Mouse (Mus musculus) heart, embryonic 16.5 days (tissue): Measurements from ENCODE around the gene Fcmr. TPM values are rescaled to one million over a fixed set of nuclear protein-coding genes. Genes with fewer than 3 reads are reported as not detected.

Source experiments
- ATAC-seq: fragments of 200-750 bp; cut with Nextera tagmentation; replicated peaks from 2 replicates; pipeline ENCODE4 v1.8.0; 2017; ENCODE audit warnings: moderate number of reproducible peaks; ENCODE audit not compliant: insufficient read depth, low FRiP score; ENCODE audit errors: extremely low read depth
- H3K27ac ChIP-seq: fragments of 300-500 bp; sonication (generic); 2 replicates; pipeline ENCODE4 v1.5.1; 2014; ENCODE audit warnings: mild to moderate bottlenecking, low read length, control low read depth, moderate library complexity
- H3K27me3 ChIP-seq: fragments of 300-500 bp; sonication (generic); 2 replicates; pipeline ENCODE4 v1.6.1; 2014; ENCODE audit warnings: low read length, mixed read lengths; ENCODE audit not compliant: control insufficient read depth, insufficient read depth
- H3K36me3 ChIP-seq: fragments of 300-500 bp; sonication (generic); 2 replicates; pipeline ENCODE4 v1.6.1; 2014; ENCODE audit not compliant: control insufficient read depth, insufficient read depth
- H3K4me1 ChIP-seq: fragments of 300-500 bp; sonication (generic); 2 replicates; pipeline ENCODE4 v1.6.1; 2014; ENCODE audit warnings: low read length, mixed read lengths; ENCODE audit not compliant: control insufficient read depth, insufficient read depth
- H3K4me2 ChIP-seq: fragments of 300-500 bp; sonication (generic); 2 replicates; pipeline ENCODE4 v1.6.1; 2014; ENCODE audit warnings: low read depth, mild to moderate bottlenecking, control low read depth, low read length
- H3K4me3 ChIP-seq: fragments of 300-500 bp; sonication (generic); 2 replicates; pipeline ENCODE4 v1.5.1; 2014; ENCODE audit warnings: mild to moderate bottlenecking, control low read depth, low read length
- H3K9ac ChIP-seq: fragments of 300-500 bp; sonication (generic); 2 replicates; pipeline ENCODE4 v1.6.1; 2014; ENCODE audit warnings: low read length, control low read depth
- H3K9me3 ChIP-seq: fragments of 300-500 bp; sonication (generic); replicated peaks from 2 replicates; pipeline ENCODE4 v1.6.1; 2016; ENCODE audit warnings: low read length; ENCODE audit not compliant: control insufficient read depth
- WGBS: fragments of 180-500 bp; shearing (Covaris S2); extraction: QIAGEN DNeasy Blood & Tissue Kit; methylation state at CpG from one replicate; pipeline ENCODE4 v1.1.7; 2014; 5-methylcytosine and 5-hydroxymethylcytosine counted together
- polyA plus RNA-seq: library from polyadenylated mRNA; unstranded; fragments of >200 nt; fragmentation: Nextera tagmentation; extraction: Ambion mirVana; gene quantifications from 2 replicates; pipeline ENCODE4 v1.2.1, GENCODE M21; 2015

Fcmr gene
- polyA plus RNA-seq, 1 experiment from 2014 or later, result 0.71 TPM

DNA sequence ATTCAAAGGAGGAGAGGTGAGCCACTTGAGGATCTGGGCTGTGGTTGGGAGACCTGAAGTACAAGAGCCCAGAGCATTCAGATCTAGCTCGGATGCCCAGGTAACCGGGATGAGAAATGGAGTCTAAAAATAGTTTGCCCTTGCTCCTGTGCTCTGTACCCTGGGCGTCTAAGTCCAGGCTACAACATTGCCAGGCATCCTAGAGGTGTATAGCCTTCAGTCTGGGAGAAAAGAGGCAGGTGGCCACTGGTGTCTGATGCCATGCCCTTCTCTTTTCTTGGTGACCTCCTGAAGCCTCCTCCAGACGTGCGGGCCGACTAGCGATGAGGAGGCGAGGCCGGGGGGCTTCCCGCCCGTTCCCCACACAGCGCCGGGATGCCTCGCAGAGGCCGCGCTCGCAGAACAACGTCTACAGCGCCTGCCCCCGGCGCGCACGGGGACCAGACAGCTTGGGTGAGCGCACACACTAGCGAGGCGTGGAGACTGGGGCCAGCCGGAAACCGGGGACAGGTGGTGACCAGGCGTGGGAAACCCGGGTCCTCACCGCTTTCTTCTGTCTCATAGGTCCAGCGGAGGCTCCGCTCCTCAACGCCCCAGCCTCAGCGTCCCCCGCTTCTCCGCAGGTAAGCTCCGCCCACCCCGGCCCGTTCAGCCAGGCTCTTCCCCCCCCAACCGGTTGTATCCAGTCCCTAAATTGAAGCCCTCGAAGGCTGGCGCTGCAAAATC is 12.6 kb downstream of the Fcmr start:
- Histone ChIP-seq H3K9ac (peak overlapping the region; percentile 59), H3K4me1 (peaks cover 4% of the 10 kb centered on the region; the same call in 1 of the 2 replicates), H3K27me3 (peaks cover 13% of the 10 kb centered on the region), H3K27ac (no peak overlapping the region), H3K4me2 (peak overlapping the region; percentile 80), H3K36me3 (no peaks in the 10 kb centered on the region), H3K4me3 (peak overlapping the region; percentile 55), H3K9me3 (no peaks in the 10 kb centered on the region)
- 2% methylated on average over 43 of the region's 43 CpGs for WGBS
- ATAC-seq, result no peak; the same call in 1 of the 2 replicates

DNA sequence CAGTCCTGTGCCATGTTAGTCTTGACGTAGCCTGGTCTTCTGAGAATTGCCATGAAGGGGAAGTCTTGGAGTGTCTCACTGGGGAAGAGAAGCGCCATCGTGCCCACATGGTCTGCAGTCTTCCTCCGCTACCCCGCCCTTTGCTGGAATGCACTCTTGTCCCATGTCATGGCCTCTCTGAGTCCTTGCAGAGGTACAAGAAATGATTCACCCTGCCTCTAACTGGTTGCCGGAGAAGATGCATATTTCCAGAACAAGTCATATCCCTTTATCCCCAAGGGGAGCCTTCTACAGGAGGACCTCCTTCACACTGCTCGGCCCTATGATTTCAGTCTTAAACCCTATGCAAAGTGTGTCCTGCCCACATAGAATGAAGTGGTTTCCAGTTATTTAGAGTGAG is 14.5 kb downstream of the Fcmr start:
- Histone ChIP-seq H3K9me3 (no peaks in the 10 kb centered on the region), H3K4me3 (no peak overlapping the region), H3K27me3 (peaks cover 13% of the 10 kb centered on the region), H3K9ac (no peak overlapping the region), H3K36me3 (no peaks in the 10 kb centered on the region), H3K27ac (no peak overlapping the region), H3K4me1 (peaks cover 4% of the 10 kb centered on the region; the same call in 1 of the 2 replicates), H3K4me2 (no peak overlapping the region)
- ATAC-seq, result no peak
- WGBS, result 83% methylated on average over 7 of the region's 7 CpGs

DNA sequence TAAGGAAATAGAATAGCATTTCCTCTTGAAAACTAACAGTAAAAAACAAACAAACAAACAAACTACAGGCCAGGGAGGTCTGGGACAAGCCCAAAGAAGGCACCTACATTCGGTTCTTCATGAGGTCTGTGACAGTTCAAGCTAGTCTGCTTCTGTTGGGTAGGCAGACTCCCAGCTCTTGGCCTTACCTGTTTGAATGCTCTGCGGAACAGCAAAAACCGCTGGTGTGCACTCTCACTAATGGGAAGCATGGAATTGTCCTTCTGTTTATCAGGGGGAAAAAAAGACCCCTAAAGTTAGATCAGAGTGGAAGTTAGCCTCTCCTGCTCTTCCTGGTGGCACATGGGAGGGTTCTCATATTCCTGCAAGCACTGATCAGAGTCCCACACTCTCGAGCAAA is 17.7 kb downstream of the Fcmr start:
- no peak for ATAC-seq
- H3K27me3 ChIP-seq, result peaks cover 5% of the 10 kb centered on the region

DNA sequence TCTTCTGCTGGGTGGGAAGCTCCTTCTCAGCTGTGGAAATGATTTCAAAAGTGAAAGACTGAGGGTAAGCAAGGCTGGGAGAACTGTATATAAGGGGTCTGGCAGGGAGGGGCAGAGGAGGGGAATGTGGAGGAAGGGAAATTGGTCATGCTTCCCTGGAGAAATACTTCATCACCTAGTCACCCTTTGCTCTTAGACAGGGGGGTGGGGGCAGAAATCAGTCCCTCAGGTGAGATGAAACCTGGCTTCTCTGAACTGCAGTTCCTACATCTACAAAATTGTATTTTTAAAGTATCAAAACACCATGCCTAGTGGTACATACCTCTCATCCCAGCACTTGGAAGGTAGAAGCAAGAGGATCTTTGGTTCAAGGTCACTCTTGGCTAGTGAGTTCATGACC is 21.9 kb downstream of the Fcmr start, which contains the start of gene Il24:
Gene Il24, minus strand, starts transcription at position 101 of the 400 bp plus-strand sequence.
- Histone ChIP-seq H3K4me2 (no peak within 1 kb of the TSS), H3K4me3 (no peak within 1 kb of the TSS), H3K9me3 (no peaks in the 10 kb centered on the region), H3K36me3 (no peaks in the 10 kb centered on the region), H3K4me1 (no peaks in the 10 kb centered on the region), H3K27me3 (no peaks in the 10 kb centered on the region; the same call in none of the 2 replicates), H3K9ac (no peak within 1 kb of the TSS), H3K27ac (no peak within 1 kb of the TSS)
- no peak for ATAC-seq

More for the DNA sequence above, 17.7 kb downstream of the Fcmr start:
- Histone ChIP-seq H3K4me3 (no peak overlapping the region), H3K4me1 (peaks cover 2% of the 10 kb centered on the region; the same call in 1 of the 2 replicates), H3K4me2 (no peak overlapping the region), H3K36me3 (no peaks in the 10 kb centered on the region), H3K9me3 (no peaks in the 10 kb centered on the region), H3K27ac (no peak overlapping the region), H3K9ac (no peak overlapping the region)
- 80% methylated on average over 4 of the region's 4 CpGs for WGBS

DNA sequence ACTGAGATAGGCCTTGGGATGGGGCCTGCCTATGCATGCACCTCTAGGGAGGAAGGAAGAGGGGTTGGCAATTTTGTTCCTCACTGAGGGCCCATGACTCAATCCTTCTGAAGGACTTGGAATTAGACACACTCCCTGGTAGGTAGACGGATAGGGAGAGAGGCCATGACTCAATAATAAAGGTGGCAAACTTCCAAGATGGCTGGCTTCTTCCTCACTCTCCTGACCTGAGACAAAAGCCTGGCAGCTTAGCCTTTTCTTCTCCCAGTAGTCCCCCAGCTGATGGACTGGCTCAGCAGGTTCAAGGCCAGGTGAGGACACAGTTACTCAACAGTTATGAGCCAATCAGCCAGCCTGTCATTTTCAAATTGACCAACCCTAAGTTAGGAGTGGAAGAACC is 27.0 kb downstream of the Fcmr start:
- Histone ChIP-seq H3K9me3 (no peaks in the 10 kb centered on the region), H3K27me3 (no peaks in the 10 kb centered on the region), H3K9ac (no peak overlapping the region), H3K27ac (no peak overlapping the region), H3K36me3 (no peaks in the 10 kb centered on the region), H3K4me3 (no peak overlapping the region), H3K4me2 (no peak overlapping the region), H3K4me1 (no peaks in the 10 kb centered on the region)
- WGBS, result 58% methylated on average over 1 of the region's 1 CpGs
- no peak for ATAC-seq

DNA sequence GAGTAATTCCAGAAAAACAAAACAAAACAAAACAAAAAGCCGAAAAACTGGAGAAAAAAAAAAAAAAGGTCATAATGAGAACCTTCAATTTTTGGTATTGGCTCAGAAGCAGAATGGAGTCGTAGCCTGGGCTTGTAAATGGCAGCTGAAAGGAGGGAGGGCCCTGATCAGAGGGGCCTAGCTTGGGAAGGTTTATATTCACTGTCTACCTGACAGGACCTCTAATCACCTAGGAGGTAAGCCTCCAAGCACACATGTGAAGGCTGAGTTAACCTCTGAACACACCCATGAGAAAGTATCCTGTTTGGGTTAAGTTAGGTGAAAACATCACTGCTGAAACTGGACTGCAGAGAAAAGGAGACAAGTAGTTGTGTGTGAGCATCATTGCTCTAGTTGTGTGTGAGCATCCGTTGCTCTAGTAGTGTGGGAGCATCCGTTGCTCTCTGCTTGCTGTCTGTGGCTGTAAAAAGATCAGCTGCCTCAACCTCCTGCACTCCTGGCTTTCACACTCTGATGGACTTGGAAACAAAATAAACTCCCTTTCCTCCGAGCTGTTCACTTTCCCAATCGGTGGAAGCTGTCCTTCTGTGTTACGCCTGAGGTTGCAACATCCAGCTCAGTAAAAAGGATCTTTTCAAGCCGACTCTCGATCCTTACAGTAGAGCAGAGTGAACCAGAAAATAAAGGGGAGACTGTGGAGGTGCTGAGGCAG is 28.0 kb downstream of the Fcmr start:
- Histone ChIP-seq H3K4me1 (no peaks in the 10 kb centered on the region), H3K36me3 (no peaks in the 10 kb centered on the region), H3K9me3 (no peaks in the 10 kb centered on the region), H3K27ac (no peak overlapping the region), H3K4me3 (no peak overlapping the region), H3K27me3 (no peaks in the 10 kb centered on the region), H3K4me2 (no peak overlapping the region), H3K9ac (no peak overlapping the region)
- ATAC-seq, result no peak
- 73% methylated on average over 9 of the region's 9 CpGs for WGBS

DNA sequence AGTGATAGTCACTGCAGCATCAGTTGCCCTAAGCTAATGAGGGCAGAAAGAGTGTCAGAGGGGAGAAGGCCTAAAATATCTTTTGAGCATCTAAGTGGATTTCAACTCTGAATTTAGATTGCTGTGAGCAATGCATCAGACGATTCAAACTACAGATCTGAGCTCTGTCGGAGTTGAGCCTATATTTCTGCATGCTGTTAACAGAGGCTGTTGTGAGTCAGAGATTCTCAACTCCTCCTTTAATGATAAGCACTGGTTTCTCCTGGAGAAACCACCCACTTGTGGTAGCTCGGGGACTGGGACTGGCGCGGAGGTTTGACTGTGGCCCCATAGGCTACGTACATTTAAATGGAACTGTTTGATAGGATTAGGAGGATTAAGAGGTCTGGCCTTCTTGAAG is 29.0 kb downstream of the Fcmr start:
- Histone ChIP-seq H3K36me3 (no peaks in the 10 kb centered on the region), H3K9ac (no peak overlapping the region), H3K27me3 (no peaks in the 10 kb centered on the region), H3K4me3 (no peak overlapping the region), H3K27ac (no peak overlapping the region), H3K9me3 (no peaks in the 10 kb centered on the region), H3K4me1 (no peaks in the 10 kb centered on the region), H3K4me2 (no peak overlapping the region)
- no peak for ATAC-seq
- 46% methylated on average over 6 of the region's 6 CpGs for WGBS

DNA sequence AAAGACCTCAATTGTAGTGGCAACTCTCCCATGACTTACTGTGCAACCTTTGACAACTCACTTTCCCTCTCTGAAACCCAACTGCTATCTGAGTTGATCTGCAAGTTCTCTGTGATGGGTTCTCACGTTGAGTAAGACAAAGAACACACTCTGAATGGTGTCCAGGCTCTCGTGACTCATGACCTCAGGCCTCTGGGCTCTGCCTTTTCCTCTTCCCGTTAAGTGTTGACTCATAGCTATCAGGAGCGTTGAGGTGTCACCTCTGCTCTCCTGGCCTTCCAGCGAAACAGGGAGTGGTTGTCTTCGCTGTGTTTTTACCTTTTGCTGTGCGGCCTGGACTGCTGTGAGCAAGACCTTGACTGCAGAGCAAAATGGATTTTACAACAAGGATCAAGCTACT is 37.0 kb downstream of the Fcmr start:
- Histone ChIP-seq H3K9me3 (no peaks in the 10 kb centered on the region), H3K4me1 (no peaks in the 10 kb centered on the region), H3K36me3 (no peaks in the 10 kb centered on the region), H3K4me2 (no peak overlapping the region), H3K4me3 (no peak overlapping the region), H3K9ac (no peak overlapping the region), H3K27me3 (no peaks in the 10 kb centered on the region), H3K27ac (no peak overlapping the region)
- WGBS, result 51% methylated on average over 7 of the region's 7 CpGs
- ATAC-seq, result no peak

DNA sequence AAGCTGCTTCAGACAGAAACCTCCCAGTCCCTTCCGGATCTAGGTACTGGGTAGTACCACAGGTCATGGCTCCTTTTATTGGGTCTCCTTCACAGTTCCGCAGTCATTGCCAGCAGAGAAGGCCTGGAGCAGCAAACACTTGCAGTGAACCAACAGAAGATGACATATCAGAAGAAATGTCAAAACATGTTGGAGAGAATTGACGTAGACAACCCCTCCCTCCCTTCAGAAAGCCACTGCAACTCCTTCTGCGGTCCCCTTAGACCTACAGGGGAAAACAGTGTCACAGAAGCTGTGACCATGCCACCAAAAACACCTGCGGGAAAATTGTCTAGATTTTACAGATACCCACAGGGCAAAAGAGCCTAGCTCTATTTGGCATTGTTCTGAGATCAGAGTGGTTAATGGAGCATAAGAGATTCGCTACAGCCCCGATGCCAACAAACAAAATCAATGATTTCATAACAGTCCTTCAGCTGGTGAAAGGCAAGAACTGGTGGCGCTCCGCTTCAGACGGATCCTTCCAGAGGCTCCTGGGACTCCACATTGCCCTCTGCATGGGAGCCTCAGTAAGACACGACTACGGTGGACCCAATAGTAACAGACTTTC is 46.0 kb downstream of the Fcmr start, which contains the start of gene Il20:
Gene Il20, minus strand, starts transcription at position 51 of the 610 bp plus-strand sequence.
- Histone ChIP-seq H3K9me3 (no peaks in the 10 kb centered on the region), H3K27me3 (no peaks in the 10 kb centered on the region), H3K4me3 (no peak within 1 kb of the TSS), H3K27ac (no peak within 1 kb of the TSS), H3K4me2 (no peak within 1 kb of the TSS), H3K36me3 (no peaks in the 10 kb centered on the region), H3K4me1 (no peaks in the 10 kb centered on the region), H3K9ac (no peak within 1 kb of the TSS)
- 82% methylated on average over 12 of the region's 12 CpGs for WGBS
- ATAC-seq, result no peak
